Mouse (Mus musculus): ENCODE data around the gene Man2a1. TPM values are rescaled to one million over a fixed set of nuclear protein-coding genes. Genes with fewer than 3 reads are reported as not detected.

Man2a1 gene
- total and polyA plus RNA-seq, 3 experiments: 4.7 to 18.5 (median 17.2) TPM

- intact Hi-C loops (cut with DNase I): no loop called here
- Histone ChIP-seq H3K36me3 (ENCODE audit: control insufficient read depth, insufficient read depth, low read length) (no peaks in the 10 kb centered on the region), H3K4me1 (ENCODE audit: control insufficient read depth, insufficient read depth, low read length) (peaks cover 8% of the 10 kb centered on the region), H3K79me2 (replicated peaks; ENCODE audit: control insufficient read depth, insufficient read depth, low read length) (no peaks in the 10 kb centered on the region), H3K27me3 (ENCODE audit: control insufficient read depth, insufficient read depth, low read length) (no peaks in the 10 kb centered on the region), H3K9ac (ENCODE audit: low read depth, low read length) (no peak overlapping the region), H3K27ac (no peak overlapping the region), H3K4me3 (no peak overlapping the region)
- whole genome bisulfite sequencing: 74% methylated on average over 6 of the region's 6 CpGs
- TF ChIP-seq POLR2A (IDR thresholded peaks at IDR 0.05; ENCODE audit: insufficient read depth, low read depth, low read length) (no peak), EP300 (IDR thresholded peaks at IDR 0.05; ENCODE audit: insufficient read depth, low read depth, low read length) (no peak), CTCF (IDR thresholded peaks at IDR 0.05) (no peak)
- DNase-seq: no peak
Measured at GRCm38 (mm10) chr17:64766507-64766906, 166.0 kb downstream of the Man2a1 start.

DNA sequence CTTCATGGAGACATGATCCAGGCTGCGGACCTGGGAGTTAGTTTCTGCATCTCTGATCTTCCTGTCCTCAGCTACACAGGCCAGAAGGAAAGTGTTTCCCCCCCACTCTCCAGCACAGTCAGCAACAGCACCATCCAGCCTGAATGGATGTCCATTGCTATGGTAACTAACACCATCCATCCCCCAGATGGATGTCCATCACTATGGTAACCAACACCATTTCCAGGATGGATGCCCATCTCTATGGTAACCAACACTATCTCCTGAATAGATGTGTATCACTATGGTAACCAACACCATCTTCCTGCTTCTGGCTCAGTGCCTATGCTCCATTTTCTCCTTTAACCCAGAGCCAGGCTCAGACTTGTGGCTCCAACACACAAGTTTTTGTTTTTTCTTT lies 169.7 kb downstream of the Man2a1 start:
- H3K4me3 ChIP-seq: no peak overlapping the region
- H3K36me3 ChIP-seq (ENCODE audit: control insufficient read depth, insufficient read depth, low read length): no peaks in the 10 kb centered on the region
- TF ChIP-seq POLR2A (IDR thresholded peaks at IDR 0.05; ENCODE audit: insufficient read depth, low read depth, low read length): no peak
- no peak for TF ChIP-seq EP300 (IDR thresholded peaks at IDR 0.05; ENCODE audit: insufficient read depth, low read depth, low read length)
- no peak for TF ChIP-seq CTCF (IDR thresholded peaks at IDR 0.05)
- no peak for DNase-seq
- no peaks in the 10 kb centered on the region for H3K79me2 ChIP-seq (replicated peaks; ENCODE audit: control insufficient read depth, insufficient read depth, low read length)
- no peak overlapping the region for H3K9ac ChIP-seq (ENCODE audit: low read depth, low read length)
- no peak overlapping the region for H3K27ac ChIP-seq
- no peaks in the 10 kb centered on the region for H3K27me3 ChIP-seq (ENCODE audit: control insufficient read depth, insufficient read depth, low read length)
- intact Hi-C loops (cut with DNase I): no loop called here
- H3K4me1 ChIP-seq (ENCODE audit: control insufficient read depth, insufficient read depth, low read length): peaks cover 2% of the 10 kb centered on the region
- 83% methylated on average over 1 of the region's 1 CpGs for WGBS

DNA sequence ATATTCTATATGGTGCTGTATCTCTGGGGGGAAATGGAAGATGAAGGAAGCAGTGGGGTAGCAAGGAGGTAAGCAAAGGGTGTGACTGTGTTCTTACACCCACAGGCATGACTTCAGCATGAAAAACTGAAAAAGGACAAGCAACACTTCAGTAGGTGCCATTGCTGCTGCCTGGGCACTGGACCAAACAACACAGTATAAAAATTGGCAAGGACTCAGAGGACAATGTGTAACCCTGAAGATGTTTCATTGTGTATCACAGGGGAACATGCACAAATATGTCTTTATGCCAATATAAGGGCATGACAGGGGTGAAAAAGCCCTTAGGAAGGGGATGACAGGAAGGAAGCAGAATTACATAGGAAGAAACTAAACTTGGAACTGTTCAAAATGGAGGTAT lies 172.1 kb downstream of the Man2a1 start:
- H3K9ac ChIP-seq (ENCODE audit: low read depth, low read length): no peak overlapping the region
- DNase-seq: no peak
- H3K36me3 ChIP-seq (ENCODE audit: control insufficient read depth, insufficient read depth, low read length): no peaks in the 10 kb centered on the region
- H3K79me2 ChIP-seq (replicated peaks; ENCODE audit: control insufficient read depth, insufficient read depth, low read length): no peaks in the 10 kb centered on the region
- intact Hi-C loops (cut with DNase I): no loop called here
- no peak overlapping the region for H3K27ac ChIP-seq
- no peaks in the 10 kb centered on the region for H3K27me3 ChIP-seq (ENCODE audit: control insufficient read depth, insufficient read depth, low read length)
- no peaks in the 10 kb centered on the region for H3K4me1 ChIP-seq (ENCODE audit: control insufficient read depth, insufficient read depth, low read length)
- no peak overlapping the region for H3K4me3 ChIP-seq
- TF ChIP-seq EP300 (IDR thresholded peaks at IDR 0.05; ENCODE audit: insufficient read depth, low read depth, low read length) (no peak), CTCF (IDR thresholded peaks at IDR 0.05) (no peak), POLR2A (IDR thresholded peaks at IDR 0.05; ENCODE audit: insufficient read depth, low read depth, low read length) (no peak)

GRCm38 (mm10) chr17:64774218-64774617 lies 173.7 kb downstream of the Man2a1 start:
- WGBS: 89% methylated on average over 5 of the region's 5 CpGs
- no peaks in the 10 kb centered on the region for H3K27me3 ChIP-seq (ENCODE audit: control insufficient read depth, insufficient read depth, low read length)
- DNase-seq: no peak
- TF ChIP-seq CTCF (IDR thresholded peaks at IDR 0.05) (no peak), POLR2A (IDR thresholded peaks at IDR 0.05; ENCODE audit: insufficient read depth, low read depth, low read length) (no peak), EP300 (IDR thresholded peaks at IDR 0.05; ENCODE audit: insufficient read depth, low read depth, low read length) (no peak)
- no peaks in the 10 kb centered on the region for H3K4me1 ChIP-seq (ENCODE audit: control insufficient read depth, insufficient read depth, low read length)
- no peaks in the 10 kb centered on the region for H3K79me2 ChIP-seq (replicated peaks; ENCODE audit: control insufficient read depth, insufficient read depth, low read length)
- no peaks in the 10 kb centered on the region for H3K36me3 ChIP-seq (ENCODE audit: control insufficient read depth, insufficient read depth, low read length)
- no peak overlapping the region for H3K27ac ChIP-seq
- H3K4me3 ChIP-seq: no peak overlapping the region
- intact Hi-C loops (cut with DNase I): no loop called here
- no peak overlapping the region for H3K9ac ChIP-seq (ENCODE audit: low read depth, low read length)

DNA sequence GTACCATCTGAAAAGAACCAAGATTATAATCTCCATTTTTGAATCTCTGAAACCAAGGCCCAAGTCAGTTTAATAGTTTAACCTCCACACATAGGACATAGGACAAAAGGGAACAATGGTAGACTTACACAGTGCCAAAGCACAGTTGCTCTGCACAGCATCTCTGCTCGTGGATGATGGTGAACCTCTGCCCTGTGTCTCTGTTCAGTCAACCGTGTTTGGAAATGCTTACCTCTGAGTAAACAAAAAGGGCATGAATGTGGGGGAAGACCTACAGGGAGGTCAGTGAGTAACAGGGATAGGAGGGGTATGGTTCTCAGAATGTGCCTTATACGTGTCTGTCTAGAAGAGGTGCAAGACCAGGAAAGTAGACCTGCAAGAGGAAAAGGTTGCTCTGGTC lies 177.8 kb downstream of the Man2a1 start:
- H3K4me3 ChIP-seq: no peak overlapping the region
- intact Hi-C loops (cut with DNase I): no loop called here
- H3K36me3 ChIP-seq (ENCODE audit: control insufficient read depth, insufficient read depth, low read length): no peaks in the 10 kb centered on the region
- no peaks in the 10 kb centered on the region for H3K27me3 ChIP-seq (ENCODE audit: control insufficient read depth, insufficient read depth, low read length)
- no peak overlapping the region for H3K27ac ChIP-seq
- no peak overlapping the region for H3K9ac ChIP-seq (ENCODE audit: low read depth, low read length)
- DNase-seq: no peak
- no peak for TF ChIP-seq EP300 (IDR thresholded peaks at IDR 0.05; ENCODE audit: insufficient read depth, low read depth, low read length)
- TF ChIP-seq POLR2A (IDR thresholded peaks at IDR 0.05; ENCODE audit: insufficient read depth, low read depth, low read length): no peak
- no peak for TF ChIP-seq CTCF (IDR thresholded peaks at IDR 0.05)
- no peaks in the 10 kb centered on the region for H3K79me2 ChIP-seq (replicated peaks; ENCODE audit: control insufficient read depth, insufficient read depth, low read length)
- no peaks in the 10 kb centered on the region for H3K4me1 ChIP-seq (ENCODE audit: control insufficient read depth, insufficient read depth, low read length)
- 91% methylated on average over 3 of the region's 3 CpGs for WGBS

DNA sequence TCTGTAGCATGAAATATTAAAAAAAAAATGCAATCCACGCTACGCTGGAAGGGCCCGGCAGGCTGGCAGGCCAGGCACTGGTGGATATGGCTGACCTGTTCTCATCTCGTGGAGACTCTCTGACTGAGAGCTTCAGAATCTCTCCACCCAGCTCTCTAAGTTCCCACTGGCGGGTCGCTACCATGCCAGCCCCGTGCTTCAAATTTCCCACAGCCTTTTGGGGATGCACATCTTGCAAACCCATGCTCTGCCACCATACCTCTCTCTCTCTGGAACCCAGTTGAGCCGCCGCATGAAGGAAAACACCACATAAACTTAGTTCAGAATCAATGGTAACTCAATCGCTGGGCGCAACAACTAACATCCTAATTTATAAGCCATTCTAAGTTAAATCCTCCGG lies 178.2 kb downstream of the Man2a1 start:
- Histone ChIP-seq H3K27ac (no peak overlapping the region), H3K4me3 (no peak overlapping the region), H3K9ac (ENCODE audit: low read depth, low read length) (no peak overlapping the region), H3K79me2 (replicated peaks; ENCODE audit: control insufficient read depth, insufficient read depth, low read length) (no peaks in the 10 kb centered on the region), H3K4me1 (ENCODE audit: control insufficient read depth, insufficient read depth, low read length) (no peaks in the 10 kb centered on the region), H3K27me3 (ENCODE audit: control insufficient read depth, insufficient read depth, low read length) (no peaks in the 10 kb centered on the region), H3K36me3 (ENCODE audit: control insufficient read depth, insufficient read depth, low read length) (no peaks in the 10 kb centered on the region)
- DNase-seq: no peak
- 92% methylated on average over 12 of the region's 12 CpGs for WGBS
- TF ChIP-seq POLR2A (IDR thresholded peaks at IDR 0.05; ENCODE audit: insufficient read depth, low read depth, low read length): no peak
- intact Hi-C loops (cut with DNase I): no loop called here

Data from heart, adult 2 months (tissue).